ENCODE assay signal across 8 mouse cellular contexts in the genomic region with DNA sequence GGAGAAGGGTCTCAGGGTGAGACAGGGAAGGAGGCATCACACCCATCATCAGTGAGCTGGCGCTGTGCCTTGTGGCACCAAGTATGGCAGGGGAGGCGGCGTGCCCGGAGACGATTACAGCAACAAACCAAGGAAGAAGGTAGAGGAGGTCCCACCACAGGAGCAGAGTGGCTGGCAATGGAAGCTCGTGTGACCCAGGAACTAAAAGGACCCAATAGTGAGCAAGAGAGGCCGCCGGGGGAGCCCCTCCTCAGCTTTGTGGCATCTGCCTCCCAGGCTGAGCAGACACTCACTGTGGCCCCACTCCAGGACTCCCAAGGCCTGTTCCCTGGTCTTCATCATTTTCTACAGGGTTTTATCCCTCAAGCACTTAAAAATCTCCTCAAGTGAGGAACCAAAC. TPM values are rescaled to one million over a fixed set of nuclear protein-coding genes. Genes with fewer than 3 reads are reported as not detected.
DNase-seq lines count a peak whose midpoint lies in the region; ATAC-seq and TF ChIP-seq lines count a peak whose summit lies in the region.

No protein-coding gene starts in this region.

- H3K9me3 ChIP-seq in G1E (replicated peaks), result no peaks in the 10 kb centered on the region
- H3K9me3 ChIP-seq in forebrain, embryonic 11.5 days (ENCODE audit: control insufficient read depth, low read length), result no peaks in the 10 kb centered on the region
- no peaks in the 10 kb centered on the region for H3K9me3 ChIP-seq in intestine, postnatal 0 days (ENCODE audit: control insufficient read depth)
- H3K9me3 ChIP-seq in midbrain, embryonic 15.5 days, result no peaks in the 10 kb centered on the region

- peak overlapping the region; percentile 58; the same call in 1 of the 2 replicates for H3K27ac ChIP-seq in forebrain, embryonic 11.5 days (ENCODE audit: low read depth, low read length)
- peak overlapping the region; percentile 88 for H3K27ac ChIP-seq in intestine, postnatal 0 days (ENCODE audit: low read depth, low read length)
- H3K27ac ChIP-seq in midbrain, embryonic 15.5 days, result peak overlapping the region; percentile 77; the same call in 1 of the 2 replicates

- peak overlapping the region; percentile 38; the same call in 1 of the 2 replicates for H3K4me3 ChIP-seq in G1E (ENCODE audit: low read depth, low read length)
- H3K4me3 ChIP-seq in forebrain, embryonic 11.5 days (ENCODE audit: low read depth, low read length), result peak overlapping the region; percentile 84; the same call in 1 of the 2 replicates
- peak overlapping the region; percentile 73 for H3K4me3 ChIP-seq in intestine, postnatal 0 days (ENCODE audit: low read depth, low read length)
- peak overlapping the region; percentile 60 for H3K4me3 ChIP-seq in midbrain, embryonic 15.5 days

- H3K9ac ChIP-seq in forebrain, embryonic 11.5 days (ENCODE audit: low read length), result peak overlapping the region; percentile 52
- H3K9ac ChIP-seq in intestine, postnatal 0 days (ENCODE audit: low read depth, low read length), result peak overlapping the region; percentile 61
- no peak overlapping the region for H3K9ac ChIP-seq in midbrain, embryonic 15.5 days

- no peak for TF ChIP-seq CTCF in G1E (IDR thresholded peaks at IDR 0.05; ENCODE audit: low read depth, low read length)
- TF ChIP-seq CTCF in intestine, postnatal 0 days (IDR thresholded peaks at IDR 0.05; ENCODE audit: low read depth), result no peak

- 81% methylated on average over 8 of the region's 8 CpGs for WGBS in forebrain, embryonic 11.5 days
- 68% methylated on average over 8 of the region's 8 CpGs for WGBS in intestine, postnatal 0 days
- WGBS in midbrain, embryonic 15.5 days, result 78% methylated on average over 8 of the region's 8 CpGs

- ATAC-seq in G1E (ENCODE audit: extremely low read depth, insufficient number of reproducible peaks, low FRiP score, poor library complexity, severe bottlenecking), result no peak
- ATAC-seq in forebrain, embryonic 11.5 days (replicated peaks; ENCODE audit: low FRiP score), result no peak
- ATAC-seq in intestine, postnatal 0 days, result no peak
- no peak for ATAC-seq in midbrain, embryonic 15.5 days (replicated peaks)
- ATAC-seq in frontal cortex, adult (ENCODE audit: low TSS enrichment), result no peak

- H3K27me3 ChIP-seq in G1E (ENCODE audit: insufficient read depth, low read length), result no peaks in the 10 kb centered on the region
- no peaks in the 10 kb centered on the region for H3K27me3 ChIP-seq in forebrain, embryonic 11.5 days (ENCODE audit: control insufficient read depth, insufficient read depth, low read length)
- H3K27me3 ChIP-seq in intestine, postnatal 0 days (replicated peaks; ENCODE audit: control insufficient read depth, insufficient read depth, low read length), result no peaks in the 10 kb centered on the region
- no peaks in the 10 kb centered on the region for H3K27me3 ChIP-seq in midbrain, embryonic 15.5 days (replicated peaks)

- peak overlapping the region; percentile 64; the same call in 1 of the 2 replicates for H3K4me2 ChIP-seq in forebrain, embryonic 11.5 days (ENCODE audit: low read depth, low read length, severe bottlenecking)
- H3K4me2 ChIP-seq in intestine, postnatal 0 days (replicated peaks; ENCODE audit: low read depth), result peak overlapping the region; percentile 63
- peak overlapping the region; percentile 53 for H3K4me2 ChIP-seq in midbrain, embryonic 15.5 days

- DNase-seq in kidney, adult 11 months, result peak; percentile 37
- no peak for DNase-seq in kidney, postnatal 36 days
- DNase-seq in G1E (ENCODE audit: low spot score), result no peak
- DNase-seq in forebrain, embryonic 11.5 days (ENCODE audit: low spot score), result no peak
- no peak for DNase-seq in spleen, adult 18-20 months

- peaks cover 91% of the 10 kb centered on the region for H3K36me3 ChIP-seq in G1E (replicated peaks)
- H3K36me3 ChIP-seq in forebrain, embryonic 11.5 days (ENCODE audit: control insufficient read depth, insufficient read depth, low read length), result peaks cover 27% of the 10 kb centered on the region; the same call in 1 of the 2 replicates
- peaks cover 59% of the 10 kb centered on the region for H3K36me3 ChIP-seq in intestine, postnatal 0 days (ENCODE audit: control insufficient read depth, insufficient read depth)
- peaks cover 50% of the 10 kb centered on the region for H3K36me3 ChIP-seq in midbrain, embryonic 15.5 days (replicated peaks)

- H3K4me1 ChIP-seq in G1E (ENCODE audit: insufficient read depth, low read depth, low read length), result peaks cover 59% of the 10 kb centered on the region
- H3K4me1 ChIP-seq in forebrain, embryonic 11.5 days (replicated peaks; ENCODE audit: control insufficient read depth, insufficient read depth, low read length), result peaks cover 2% of the 10 kb centered on the region; the same call in 1 of the 2 replicates
- 0 out of 2 replicates have a peak, but pooled peaks cover 5% of the 10 kb centered on the region for H3K4me1 ChIP-seq in intestine, postnatal 0 days (replicated peaks; ENCODE audit: control insufficient read depth, insufficient read depth, low read length)
- peaks cover 26% of the 10 kb centered on the region for H3K4me1 ChIP-seq in midbrain, embryonic 15.5 days

RNA-seq across cellular contexts. Expression of a gene that starts 1.1 kb away (rescaled TPM):
- total RNA-seq in G1E (2014; fragmentation: Nextera tagmentation) (955 and 998 TPM in 2 replicates), G1E (2017) (647 and 686 TPM in 2 replicates)
- polyA plus RNA-seq in G1E (2012), result 112 and 237 TPM in 2 replicates
- polyA plus RNA-seq in forebrain, embryonic 11.5 days (2014; fragmentation: Nextera tagmentation; extraction: Ambion mirVana), result 467 and 472 TPM in 2 replicates
- 164 and 168 TPM in 2 replicates for polyA plus RNA-seq in intestine, postnatal 0 days (2015; fragmentation: Nextera tagmentation; extraction: Ambion mirVana)
- polyA plus RNA-seq in midbrain, embryonic 15.5 days (2015; fragmentation: Nextera tagmentation; extraction: Ambion mirVana), result 287 and 295 TPM in 2 replicates

RNA-seq across cellular contexts. Expression of a gene that starts 12.1 kb away (rescaled TPM):
- total RNA-seq in G1E (2014; fragmentation: Nextera tagmentation) (17.8 and 25.6 TPM in 2 replicates), G1E (2017) (32.3 and 37.3 TPM in 2 replicates)
- polyA plus RNA-seq in G1E (2012), result 60.9 and 74.1 TPM in 2 replicates
- 34.4 and 35.5 TPM in 2 replicates for polyA plus RNA-seq in forebrain, embryonic 11.5 days (2014; fragmentation: Nextera tagmentation; extraction: Ambion mirVana)
- polyA plus RNA-seq in intestine, postnatal 0 days (2015; fragmentation: Nextera tagmentation; extraction: Ambion mirVana), result 10.7 and 11.1 TPM in 2 replicates
- polyA plus RNA-seq in midbrain, embryonic 15.5 days (2015; fragmentation: Nextera tagmentation; extraction: Ambion mirVana), result 27.5 and 30.5 TPM in 2 replicates

RNA-seq across cellular contexts. Expression of a gene that starts 23.3 kb away (rescaled TPM):
- total RNA-seq in G1E (2014; fragmentation: Nextera tagmentation) (22.4 and 27.8 TPM in 2 replicates), G1E (2017) (100 and 124 TPM in 2 replicates)
- polyA plus RNA-seq in G1E (2012), result 5.9 and 10.4 TPM in 2 replicates
- polyA plus RNA-seq in forebrain, embryonic 11.5 days (2014; fragmentation: Nextera tagmentation; extraction: Ambion mirVana), result 7.1 and 7.3 TPM in 2 replicates
- polyA plus RNA-seq in intestine, postnatal 0 days (2015; fragmentation: Nextera tagmentation; extraction: Ambion mirVana), result 26.2 and 30.1 TPM in 2 replicates
- 4.9 and 5.9 TPM in 2 replicates for polyA plus RNA-seq in midbrain, embryonic 15.5 days (2015; fragmentation: Nextera tagmentation; extraction: Ambion mirVana)

RNA-seq across cellular contexts. Expression of a gene that starts 24.1 kb away (rescaled TPM):
- 183 and 186 TPM in 2 replicates for total RNA-seq in G1E (2014; fragmentation: Nextera tagmentation)
- 166 and 177 TPM in 2 replicates for total RNA-seq in G1E (2017)
- 67.7 and 76.9 TPM in 2 replicates for polyA plus RNA-seq in G1E (2012)
- 62.6 and 63.2 TPM in 2 replicates for polyA plus RNA-seq in forebrain, embryonic 11.5 days (2014; fragmentation: Nextera tagmentation; extraction: Ambion mirVana)
- polyA plus RNA-seq in intestine, postnatal 0 days (2015; fragmentation: Nextera tagmentation; extraction: Ambion mirVana), result 53.1 and 54.1 TPM in 2 replicates
- polyA plus RNA-seq in midbrain, embryonic 15.5 days (2015; fragmentation: Nextera tagmentation; extraction: Ambion mirVana), result 119 and 121 TPM in 2 replicates

RNA-seq across cellular contexts. Expression of a gene that starts 36.4 kb away (rescaled TPM):
- total RNA-seq in G1E (2014; fragmentation: Nextera tagmentation) (24.7 and 26.3 TPM in 2 replicates), G1E (2017) (40.1 and 42.5 TPM in 2 replicates)
- polyA plus RNA-seq in G1E (2012), result 111 and 114 TPM in 2 replicates
- 11.2 and 12.2 TPM in 2 replicates for polyA plus RNA-seq in forebrain, embryonic 11.5 days (2014; fragmentation: Nextera tagmentation; extraction: Ambion mirVana)
- polyA plus RNA-seq in intestine, postnatal 0 days (2015; fragmentation: Nextera tagmentation; extraction: Ambion mirVana), result 12.0 and 13.6 TPM in 2 replicates
- polyA plus RNA-seq in midbrain, embryonic 15.5 days (2015; fragmentation: Nextera tagmentation; extraction: Ambion mirVana), result 10.5 and 13.4 TPM in 2 replicates
